Mouse (Mus musculus): Measurements from ENCODE around the gene Cryba4.

GRCm38 (mm10) chr5:112301694-112302093 lies 49.4 kb upstream of the Cryba4 start:
- TF ChIP-seq CTCF (IDR thresholded peaks at IDR 0.05), result peak; percentile 42
- no peak for TF ChIP-seq POLR2A (IDR thresholded peaks at IDR 0.05; ENCODE audit: insufficient read depth, low read depth, low read length)

Data from heart, adult 2 months (tissue).